8 mouse cellular contexts compared by ENCODE assay signal in the genomic region with DNA sequence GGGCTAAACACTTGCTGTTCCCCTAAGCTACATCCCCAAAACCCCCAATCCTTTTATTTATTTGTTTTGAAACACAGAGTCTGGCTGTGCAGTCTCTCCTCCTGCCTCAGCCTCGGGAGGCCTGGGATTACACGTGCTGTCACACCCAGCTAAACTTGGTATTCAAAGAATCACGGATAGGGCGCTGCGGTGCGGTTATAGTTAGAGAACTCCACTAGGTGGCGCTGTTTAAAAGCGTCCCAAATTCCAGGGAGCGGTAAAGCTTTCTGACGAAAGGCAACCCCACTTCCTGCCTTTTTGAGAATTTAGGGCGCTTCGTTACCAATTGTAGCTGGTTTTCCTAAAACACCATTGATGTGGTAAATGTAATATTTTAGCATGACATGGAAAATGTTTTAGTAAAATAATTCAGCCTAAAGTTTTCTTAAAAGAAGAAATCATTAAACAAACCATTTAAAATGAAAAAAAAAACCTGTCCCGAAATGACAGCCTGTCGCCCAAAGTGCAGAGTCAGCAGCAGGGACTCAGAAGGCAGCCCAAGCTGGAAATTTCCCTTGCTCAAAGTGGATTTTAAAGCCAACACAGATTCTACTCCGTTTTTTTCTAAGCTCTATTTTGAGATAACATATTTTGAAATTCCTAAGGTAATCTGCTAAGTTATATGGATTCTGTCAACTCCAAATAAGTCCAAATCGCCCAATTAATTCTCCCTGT. TPM values are rescaled to one million over a fixed set of nuclear protein-coding genes. Genes with fewer than 3 reads are reported as not detected.
DNase-seq lines count a peak whose midpoint lies in the region; ATAC-seq and TF ChIP-seq lines count a peak whose summit lies in the region.

No protein-coding gene starts in this region.

- TF ChIP-seq CTCF in layer of hippocampus, adult 2 months (conservative IDR thresholded peaks at IDR 0.05), result peak; percentile 96
- peak; percentile 58 for TF ChIP-seq CTCF in lung, adult 2 months (IDR thresholded peaks at IDR 0.05; ENCODE audit: insufficient read depth, low read length)

- TF ChIP-seq POLR2A in lung, adult 2 months (IDR thresholded peaks at IDR 0.05; ENCODE audit: borderline replicate concordance, extremely low read depth, low read depth, low read length), result no peak

- H3K4me3 ChIP-seq in forebrain, embryonic 16.5 days (replicated peaks; ENCODE audit: low read length), result no peak overlapping the region
- peak overlapping the region; percentile 39 for H3K4me3 ChIP-seq in layer of hippocampus, adult 2 months
- no peak overlapping the region for H3K4me3 ChIP-seq in lung, adult 2 months (replicated peaks; ENCODE audit: extremely low read depth, low read depth, low read length)
- H3K4me3 ChIP-seq in neural tube, embryonic 15.5 days (replicated peaks), result no peak overlapping the region

- peak; percentile 87 for ATAC-seq in forebrain, embryonic 16.5 days
- peak; percentile 78 for ATAC-seq in neural tube, embryonic 15.5 days (ENCODE audit: low FRiP score)

- peak overlapping the region; percentile 28 for H3K4me2 ChIP-seq in forebrain, embryonic 16.5 days (ENCODE audit: low read length)
- peak overlapping the region; percentile 42 for H3K4me2 ChIP-seq in neural tube, embryonic 15.5 days

- no peak overlapping the region for H3K9ac ChIP-seq in forebrain, embryonic 16.5 days (replicated peaks; ENCODE audit: low read depth, low read length)
- H3K9ac ChIP-seq in neural tube, embryonic 15.5 days (replicated peaks), result no peak overlapping the region

- no peaks in the 10 kb centered on the region for H3K9me3 ChIP-seq in forebrain, embryonic 16.5 days (ENCODE audit: control insufficient read depth, low read length)
- H3K9me3 ChIP-seq in neural tube, embryonic 15.5 days (replicated peaks), result no peaks in the 10 kb centered on the region

- DNase-seq in ES-CJ7 (ENCODE audit: low read depth, low spot score), result peak; percentile 85
- peak; percentile 60 for DNase-seq in cerebellum, adult 11 months
- DNase-seq in heart, postnatal 4 days, result peak; percentile 82
- DNase-seq in layer of hippocampus, adult 2 months (ENCODE audit: low spot score in 2 of 2), result peak; percentile 81 to 88
- DNase-seq in lung, adult 2 months, result peak; percentile 52
- peak; percentile 73 for DNase-seq in testis, postnatal 10 days (ENCODE audit: low spot score)

- WGBS in forebrain, embryonic 16.5 days, result 12% methylated on average over 16 of the region's 16 CpGs
- 7% methylated on average over 16 of the region's 16 CpGs for WGBS in lung, adult 2 months
- 14% methylated on average over 16 of the region's 16 CpGs for WGBS in neural tube, embryonic 15.5 days

- no peak overlapping the region for H3K27ac ChIP-seq in forebrain, embryonic 16.5 days (ENCODE audit: low read length)
- H3K27ac ChIP-seq in layer of hippocampus, adult 2 months, result peak overlapping the region; percentile 47; the same call in 1 of the 2 replicates
- no peak overlapping the region for H3K27ac ChIP-seq in neural tube, embryonic 15.5 days (replicated peaks)

- no peaks in the 10 kb centered on the region for H3K27me3 ChIP-seq in forebrain, embryonic 16.5 days (replicated peaks; ENCODE audit: control insufficient read depth, insufficient read depth, low read length)
- H3K27me3 ChIP-seq in neural tube, embryonic 15.5 days (replicated peaks), result peaks cover 6% of the 10 kb centered on the region; the same call in 1 of the 2 replicates

- no peaks in the 10 kb centered on the region for H3K36me3 ChIP-seq in forebrain, embryonic 16.5 days (ENCODE audit: control insufficient read depth, insufficient read depth)
- H3K36me3 ChIP-seq in neural tube, embryonic 15.5 days, result no peaks in the 10 kb centered on the region

- no peaks in the 10 kb centered on the region; the same call in 1 of the 2 replicates for H3K4me1 ChIP-seq in forebrain, embryonic 16.5 days (replicated peaks; ENCODE audit: control insufficient read depth, insufficient read depth, low read length)
- H3K4me1 ChIP-seq in lung, adult 2 months (ENCODE audit: control insufficient read depth, insufficient read depth, low read length), result no peaks in the 10 kb centered on the region
- H3K4me1 ChIP-seq in neural tube, embryonic 15.5 days, result no peaks in the 10 kb centered on the region

RNA-seq across cellular contexts. Expression of a gene that starts 22.0 kb away (rescaled TPM):
- polyA plus RNA-seq in forebrain, embryonic 16.5 days (2015; fragmentation: Nextera tagmentation; extraction: Ambion mirVana), result 270 and 276 TPM in 2 replicates
- 100 to 1,000 TPM; 396 to 411 TPM for total RNA-seq in heart, postnatal 4 days (2021)
- total RNA-seq in layer of hippocampus, adult 2 months (2021), result 100 to 1,000 TPM; 164 to 179 TPM
- 58.8 and 59.3 TPM in 2 replicates for polyA plus RNA-seq in lung, adult 2 months (2012; rRNA removed)
- 380 and 437 TPM in 2 replicates for polyA plus RNA-seq in neural tube, embryonic 15.5 days (2015; fragmentation: Nextera tagmentation; extraction: Ambion mirVana)

RNA-seq across cellular contexts. Expression of a gene that starts 31.6 kb away (rescaled TPM):
- 38.1 and 43.6 TPM in 2 replicates for polyA plus RNA-seq in forebrain, embryonic 16.5 days (2015; fragmentation: Nextera tagmentation; extraction: Ambion mirVana)
- 10 to 100 TPM; 21.2 to 22.0 TPM for total RNA-seq in heart, postnatal 4 days (2021)
- total RNA-seq in layer of hippocampus, adult 2 months (2021), result 10 to 100 TPM; 18.0 to 19.9 TPM
- polyA plus RNA-seq in lung, adult 2 months (2012; rRNA removed), result 4.0 and 5.3 TPM in 2 replicates
- polyA plus RNA-seq in neural tube, embryonic 15.5 days (2015; fragmentation: Nextera tagmentation; extraction: Ambion mirVana), result 30.0 and 32.4 TPM in 2 replicates

RNA-seq across cellular contexts. Expression of a gene that starts 31.9 kb away (rescaled TPM):
- polyA plus RNA-seq in forebrain, embryonic 16.5 days (2015; fragmentation: Nextera tagmentation; extraction: Ambion mirVana), result 16.7 and 18.3 TPM in 2 replicates
- total RNA-seq in heart, postnatal 4 days (2021), result 10 to 100 TPM; 37.0 to 37.9 TPM
- total RNA-seq in layer of hippocampus, adult 2 months (2021), result 10 to 100 TPM; 12.2 to 13.7 TPM
- 15.2 and 22.2 TPM in 2 replicates for polyA plus RNA-seq in lung, adult 2 months (2012; rRNA removed)
- polyA plus RNA-seq in neural tube, embryonic 15.5 days (2015; fragmentation: Nextera tagmentation; extraction: Ambion mirVana), result 18.6 and 18.9 TPM in 2 replicates
